Mouse (Mus musculus): ENCODE measurements around the gene Serpinf1. TPM values are rescaled to one million over a fixed set of nuclear protein-coding genes. Genes with fewer than 3 reads are reported as not detected.
"Not testable (repeated sequence)": the region's sequence is repeated elsewhere in the genome, so short reads cannot be mapped to it uniquely, and the experiment has no call there.

The Serpinf1 gene
- total RNA-seq, 2 experiments from 2014 or later: 26.0 TPM; not detected in 1

- no peak for ATAC-seq (replicated peaks; ENCODE audit: low FRiP score, poor library complexity, severe bottlenecking)
Measured at GRCm38 (mm10) chr11:75456440-75456871, 34.0 kb upstream of the Serpinf1 start.

DNA sequence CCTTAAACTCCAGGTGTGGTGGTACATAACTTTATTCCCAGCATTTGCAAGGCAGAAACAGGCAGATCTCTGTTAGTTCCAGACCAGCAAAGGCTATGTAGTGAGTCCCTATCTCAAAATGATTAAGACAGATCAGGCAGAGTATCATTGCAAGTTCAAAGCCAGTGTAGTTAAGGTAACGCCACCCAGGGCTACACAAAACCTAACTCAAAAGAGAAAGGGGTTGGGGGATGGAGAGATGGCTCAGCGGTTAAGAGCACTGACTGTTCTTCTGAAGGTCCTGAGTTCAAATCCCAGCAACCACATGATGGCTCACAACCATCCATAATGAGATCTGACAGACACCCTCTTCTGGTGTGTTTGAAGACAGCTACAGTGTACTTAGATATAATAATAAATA, 33.5 kb upstream of the Serpinf1 start:
- ATAC-seq (replicated peaks; ENCODE audit: low FRiP score, poor library complexity, severe bottlenecking): not testable (repeated sequence)

DNA sequence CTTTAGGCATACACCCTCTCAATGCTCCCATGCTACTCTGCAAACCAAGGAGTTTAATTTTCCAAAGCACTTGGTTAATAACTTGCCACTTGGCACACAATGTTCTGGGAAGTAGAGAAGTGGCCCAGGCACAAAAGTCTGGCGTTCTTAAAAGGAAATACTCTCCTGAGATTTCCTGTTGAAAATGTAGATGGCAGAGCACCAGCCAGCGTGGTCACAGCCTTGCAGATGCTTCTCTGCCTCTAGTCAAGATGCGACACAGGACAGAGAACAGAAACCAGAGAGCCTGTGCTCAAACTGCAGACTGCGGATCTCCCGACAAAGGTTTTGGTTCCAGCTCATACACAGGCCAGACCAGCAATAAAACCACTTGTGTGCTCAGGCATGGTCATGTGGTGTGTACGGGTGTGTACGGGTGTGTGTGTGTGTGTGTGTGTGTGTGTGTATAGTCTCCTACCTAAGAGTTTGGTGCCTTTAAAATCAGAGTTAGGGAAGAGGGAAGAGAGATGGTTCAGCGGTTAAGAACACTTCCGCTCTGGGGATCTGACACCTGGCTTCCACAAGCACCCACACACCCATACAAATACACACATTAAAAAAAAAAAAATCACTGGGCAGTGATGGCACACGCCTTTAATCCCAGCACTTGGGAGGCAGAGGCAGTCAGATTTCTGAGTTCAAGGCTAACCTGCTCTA, 32.7 kb upstream of the Serpinf1 start:
- no peak for ATAC-seq (replicated peaks; ENCODE audit: low FRiP score, poor library complexity, severe bottlenecking)

DNA sequence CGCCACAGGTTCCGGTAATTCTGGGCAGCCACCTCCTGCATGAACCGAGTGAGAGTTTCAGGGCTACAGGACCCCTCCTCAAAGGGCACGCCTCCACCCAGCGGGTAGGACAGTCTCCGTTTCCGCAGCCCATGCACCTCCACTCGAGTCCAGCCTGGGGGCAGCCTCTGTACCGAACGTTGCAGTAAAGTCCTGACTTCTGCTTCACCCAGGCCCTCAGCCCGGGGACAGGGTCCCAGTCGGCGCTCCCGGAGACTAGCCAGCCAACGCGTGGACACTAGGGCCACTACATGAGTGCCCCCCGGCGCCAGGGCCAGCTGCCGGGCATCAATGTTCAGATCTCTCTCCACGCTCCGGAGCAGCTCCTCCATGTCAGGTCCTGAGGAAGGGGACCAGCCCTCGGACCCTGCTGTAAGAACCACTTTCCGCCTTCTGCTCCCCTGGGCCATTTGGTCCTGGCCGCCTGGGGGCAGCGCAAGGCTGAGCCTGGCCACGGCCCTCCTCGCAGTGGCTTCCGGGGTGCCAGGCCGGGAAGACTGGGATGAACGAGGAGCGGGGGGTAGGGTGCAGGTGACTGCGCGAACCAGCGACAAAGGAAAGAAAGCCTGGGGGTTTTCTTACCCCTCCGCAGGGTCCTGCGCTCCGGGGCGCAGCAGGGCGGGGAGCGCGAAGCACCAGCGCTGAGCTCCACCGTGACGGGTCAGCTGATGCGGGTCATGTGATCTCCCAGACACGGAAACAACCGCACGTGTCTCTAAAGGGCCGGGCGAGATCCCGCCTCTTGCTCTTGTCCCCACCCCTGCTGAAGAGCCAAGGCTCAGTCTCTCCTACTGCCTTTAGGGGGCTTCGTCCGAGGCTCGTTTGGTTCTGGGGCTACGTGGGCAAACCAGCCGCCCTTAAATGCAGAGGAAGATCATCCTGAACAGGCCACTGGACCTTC, 31.8 kb upstream of the Serpinf1 start, which contains the start of gene Wdr81:
TSS of gene Wdr81 (minus strand) at position 727 of the 940 bp plus-strand sequence.
- ATAC-seq (replicated peaks; ENCODE audit: low FRiP score, poor library complexity, severe bottlenecking): peak; percentile 76

- no peak for ATAC-seq (replicated peaks; ENCODE audit: low FRiP score, poor library complexity, severe bottlenecking)
Measured at GRCm38 (mm10) chr11:75452812-75453557, 30.5 kb upstream of the Serpinf1 start.

DNA sequence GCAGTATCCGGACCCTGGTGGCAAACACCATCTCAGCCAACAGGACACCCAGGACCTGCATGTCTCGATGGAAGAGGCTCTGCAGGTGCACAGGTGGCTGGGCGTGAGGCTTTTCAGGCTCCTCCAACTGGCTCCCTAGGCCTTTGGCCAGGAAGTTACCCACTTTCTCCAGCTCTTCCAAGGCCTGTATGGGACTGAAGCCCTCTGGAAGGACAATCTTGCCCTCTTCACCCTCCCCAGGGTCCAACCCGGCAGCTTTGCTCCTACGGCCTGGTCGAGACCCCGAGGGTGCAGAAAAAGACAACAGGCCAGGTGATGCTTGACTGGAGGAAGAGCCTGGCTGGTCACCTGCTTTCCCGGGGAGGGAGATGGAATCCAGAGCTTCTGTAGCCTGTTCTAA, 29.6 kb upstream of the Serpinf1 start:
- ATAC-seq (replicated peaks; ENCODE audit: low FRiP score, poor library complexity, severe bottlenecking): no peak

- ATAC-seq (replicated peaks; ENCODE audit: low FRiP score, poor library complexity, severe bottlenecking): peak; percentile 55
Measured at GRCm38 (mm10) chr11:75450936-75451335, 28.4 kb upstream of the Serpinf1 start.

DNA sequence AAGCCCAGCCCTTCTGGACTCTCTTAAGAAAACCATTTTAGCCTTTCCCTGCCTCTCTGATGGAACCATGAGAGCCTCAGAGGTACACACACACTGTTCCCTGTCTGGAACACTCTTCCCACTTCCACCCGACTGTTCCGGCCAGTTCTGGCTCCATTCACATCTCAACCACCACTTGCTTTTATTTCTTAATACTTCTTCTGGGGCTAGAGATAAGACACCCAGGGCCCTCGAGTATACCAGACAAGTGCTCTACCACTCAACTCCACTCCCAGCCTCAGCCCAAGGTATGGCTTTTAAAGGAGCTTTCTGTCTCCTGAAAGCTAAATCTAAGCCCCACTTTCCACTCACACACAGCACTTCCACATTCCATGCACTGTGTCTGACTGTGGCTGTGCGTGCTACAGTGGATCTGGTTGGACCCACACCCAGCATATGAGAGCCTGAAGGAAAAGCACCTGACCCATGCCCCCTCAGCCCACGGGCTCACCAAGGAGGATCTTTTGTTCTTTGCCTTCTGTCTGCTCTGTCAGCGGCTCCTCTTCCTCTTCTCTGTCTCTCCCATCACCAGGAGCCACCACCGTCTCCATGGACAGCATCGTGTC, 27.9 kb upstream of the Serpinf1 start:
- peak; percentile 64 for ATAC-seq (replicated peaks; ENCODE audit: low FRiP score, poor library complexity, severe bottlenecking)

DNA sequence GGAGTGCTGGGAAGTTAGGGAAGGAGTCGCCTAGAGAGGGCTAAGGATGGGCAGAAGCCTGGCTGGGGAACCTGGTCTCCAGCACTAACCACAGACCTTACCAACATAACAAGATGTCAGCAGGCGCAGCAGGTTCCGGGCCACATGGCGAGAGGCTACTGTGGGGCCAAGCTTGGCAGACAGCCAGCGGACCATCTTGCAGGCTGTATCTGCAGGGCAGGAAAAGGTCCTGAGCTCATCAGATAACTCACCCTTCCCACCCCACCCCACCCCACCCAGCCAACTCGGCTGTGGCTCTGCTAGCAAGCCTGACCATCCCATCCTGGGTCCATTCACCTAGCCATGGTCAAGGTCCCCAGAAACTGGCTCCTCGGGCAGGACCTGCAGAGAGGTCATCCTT, 27.2 kb upstream of the Serpinf1 start:
- peak; percentile 47 for ATAC-seq (replicated peaks; ENCODE audit: low FRiP score, poor library complexity, severe bottlenecking)

GRCm38 (mm10) chr11:75448575-75448974, 26.1 kb upstream of the Serpinf1 start:
- peak; percentile 36; the same call in 1 of the 2 replicates for ATAC-seq (replicated peaks; ENCODE audit: low FRiP score, poor library complexity, severe bottlenecking)

- no peak for ATAC-seq (replicated peaks; ENCODE audit: low FRiP score, poor library complexity, severe bottlenecking)
Measured at GRCm38 (mm10) chr11:75443711-75444110, 21.2 kb upstream of the Serpinf1 start.

GRCm38 (mm10) chr11:75441601-75442000, 19.1 kb upstream of the Serpinf1 start:
- no peak for ATAC-seq (replicated peaks; ENCODE audit: low FRiP score, poor library complexity, severe bottlenecking)

DNA sequence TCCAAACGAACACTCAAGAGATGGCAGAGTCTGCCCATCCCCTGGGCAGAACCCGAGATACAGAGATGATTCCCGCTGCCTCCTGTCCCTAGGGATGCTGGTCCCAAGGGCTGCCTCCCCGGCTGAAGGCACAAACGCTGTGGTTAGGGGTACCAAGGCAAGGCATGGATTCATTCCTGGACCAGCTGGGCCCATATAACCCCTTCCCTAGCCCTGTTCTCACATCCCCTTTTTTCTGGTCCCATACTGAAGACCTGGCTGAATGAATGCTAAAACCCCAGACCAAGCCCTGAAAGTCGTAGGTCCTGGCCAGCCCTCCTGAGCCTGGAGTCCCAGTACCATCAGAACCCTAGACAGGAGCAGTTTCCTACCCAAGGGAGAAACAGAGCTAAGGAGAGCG, 18.5 kb upstream of the Serpinf1 start:
- no peak for ATAC-seq (replicated peaks; ENCODE audit: low FRiP score, poor library complexity, severe bottlenecking)

- no peak for ATAC-seq (replicated peaks; ENCODE audit: low FRiP score, poor library complexity, severe bottlenecking)
Measured at GRCm38 (mm10) chr11:75439951-75440350, 17.4 kb upstream of the Serpinf1 start.

GRCm38 (mm10) chr11:75439363-75439762, 16.9 kb upstream of the Serpinf1 start, which contains the start of gene Serpinf2:
TSS of gene Serpinf2 (minus strand) at chr11:75439591.
- no peak for ATAC-seq (replicated peaks; ENCODE audit: low FRiP score, poor library complexity, severe bottlenecking)

DNA sequence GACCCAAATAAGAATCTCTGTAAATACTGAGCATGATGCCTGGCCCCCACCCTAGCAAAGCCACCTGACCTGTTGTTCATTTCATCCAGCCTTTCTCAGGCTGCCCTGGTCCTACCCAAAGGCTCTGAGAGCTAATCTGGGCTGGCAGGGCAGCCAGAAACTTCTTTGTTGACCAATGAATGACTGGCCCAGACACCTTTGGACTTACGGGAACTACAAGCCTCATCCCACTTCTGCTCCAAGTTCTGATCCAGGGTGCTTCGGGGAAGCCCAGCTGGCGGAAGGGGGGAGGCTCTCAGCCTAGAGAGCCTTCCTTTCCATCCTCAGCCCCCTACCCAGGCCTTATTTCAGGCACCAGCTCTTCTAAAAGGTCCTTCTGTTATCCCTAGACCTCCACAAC, 16.3 kb upstream of the Serpinf1 start:
- no peak for ATAC-seq (replicated peaks; ENCODE audit: low FRiP score, poor library complexity, severe bottlenecking)

- no peak for ATAC-seq (replicated peaks; ENCODE audit: low FRiP score, poor library complexity, severe bottlenecking)
Measured at GRCm38 (mm10) chr11:75438194-75438593, 15.7 kb upstream of the Serpinf1 start.

DNA sequence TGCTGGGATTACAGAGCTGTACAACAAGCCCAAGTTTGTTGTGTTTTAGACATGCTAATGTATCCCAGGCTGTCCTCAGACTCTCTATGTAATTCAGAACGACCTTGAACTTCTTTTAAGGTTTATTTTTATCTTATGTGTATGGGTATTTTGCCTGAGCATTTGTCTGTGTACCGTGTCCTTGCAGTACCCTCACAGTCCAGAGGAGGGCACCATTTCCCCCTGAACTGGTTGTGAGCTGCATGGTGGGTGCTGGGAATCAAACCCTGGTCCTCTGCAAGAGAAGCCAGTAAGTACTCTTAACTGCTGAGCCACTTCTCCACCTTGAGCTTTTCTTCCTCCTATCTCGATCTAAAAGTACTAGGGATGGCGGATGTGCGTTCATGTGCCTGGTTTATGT, 11.6 kb upstream of the Serpinf1 start:
- ATAC-seq (replicated peaks; ENCODE audit: low FRiP score, poor library complexity, severe bottlenecking): no peak

DNA sequence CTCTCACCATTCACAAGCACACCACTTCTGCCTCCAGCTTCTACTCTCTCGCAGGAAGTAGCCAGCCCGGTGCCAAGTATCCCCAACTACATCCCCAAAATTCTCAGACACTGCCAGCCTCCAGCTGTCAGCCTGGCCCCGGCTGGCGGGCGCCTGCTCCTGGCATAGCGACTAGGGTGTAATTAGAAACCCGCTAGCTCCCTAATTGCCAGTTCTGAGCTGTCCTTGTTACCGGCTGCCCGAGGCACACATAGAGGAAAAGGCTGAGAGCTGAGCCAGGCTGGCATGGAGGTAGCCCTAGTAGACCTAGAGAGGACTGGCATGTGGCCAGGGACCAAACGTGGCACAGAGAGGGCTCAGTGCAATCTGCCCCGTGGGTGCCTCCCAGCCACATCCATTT, 8.8 kb upstream of the Serpinf1 start:
- ATAC-seq (replicated peaks; ENCODE audit: low FRiP score, poor library complexity, severe bottlenecking): no peak
